Mouse (Mus musculus): ENCODE data around the gene Prok1.

Gene Prok1

DNA sequence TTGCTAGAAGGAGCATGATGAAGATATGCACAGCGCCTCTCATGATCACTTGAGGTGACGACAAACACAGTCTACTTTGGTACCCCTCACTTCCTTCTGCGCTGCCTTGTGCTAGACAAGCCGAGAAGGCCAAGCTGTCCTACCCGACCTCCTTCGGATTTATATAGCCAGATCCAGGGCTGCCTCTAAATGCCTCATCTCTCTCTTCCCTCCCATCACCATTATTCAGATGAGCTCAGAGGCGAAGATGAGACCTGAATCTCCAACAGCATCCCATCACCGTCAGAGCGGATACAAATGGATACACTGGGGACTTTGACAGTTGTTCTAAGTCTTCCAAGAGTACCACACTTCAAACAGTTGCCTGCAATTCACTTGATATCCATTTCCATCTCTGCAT is at the start of gene Prok1:
Gene Prok1 (minus strand): TSS at position 101 of the 400 bp plus-strand sequence.
- no peak for DNase-seq

DNA sequence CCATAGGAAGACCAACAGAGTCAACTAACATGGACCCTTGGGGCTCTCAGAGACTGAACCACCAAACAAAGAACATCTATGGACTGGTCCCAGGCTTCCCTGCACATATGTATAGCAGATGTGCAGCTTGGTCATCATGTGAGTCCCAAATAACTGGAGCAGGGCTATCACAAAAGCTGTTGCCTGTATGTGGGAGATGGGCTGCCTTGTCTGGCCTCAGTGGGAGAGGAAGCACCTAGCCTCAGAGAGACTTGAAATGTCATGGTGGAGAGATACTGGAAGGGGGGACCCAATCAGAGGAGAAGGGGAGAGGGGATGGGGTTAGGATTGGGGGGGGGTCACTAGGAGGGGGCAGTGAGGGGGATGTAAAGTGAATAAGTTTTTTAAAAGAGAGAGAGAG is 47.8 kb upstream of the Prok1 start:
- DNase-seq, result no peak

DNA sequence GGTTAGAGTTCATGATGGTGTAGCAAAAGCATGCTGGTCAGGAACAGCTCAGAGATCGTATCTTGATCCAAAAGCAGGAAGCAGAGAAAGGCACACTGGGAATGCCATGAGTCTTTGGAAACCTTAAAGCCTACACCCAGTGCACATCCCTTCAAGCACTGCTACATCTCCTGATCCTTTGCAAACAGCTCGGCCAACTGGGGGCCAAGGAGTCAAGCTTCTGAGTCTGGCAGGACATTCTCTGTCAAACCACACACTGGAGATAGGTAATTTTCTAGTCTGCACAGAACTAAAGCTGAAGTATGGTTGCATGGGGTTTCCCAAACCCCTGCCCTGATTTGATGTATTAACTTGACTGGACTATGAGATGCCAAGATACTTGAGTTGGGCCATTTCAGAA is 46.6 kb upstream of the Prok1 start:
- DNase-seq, result no peak

DNA sequence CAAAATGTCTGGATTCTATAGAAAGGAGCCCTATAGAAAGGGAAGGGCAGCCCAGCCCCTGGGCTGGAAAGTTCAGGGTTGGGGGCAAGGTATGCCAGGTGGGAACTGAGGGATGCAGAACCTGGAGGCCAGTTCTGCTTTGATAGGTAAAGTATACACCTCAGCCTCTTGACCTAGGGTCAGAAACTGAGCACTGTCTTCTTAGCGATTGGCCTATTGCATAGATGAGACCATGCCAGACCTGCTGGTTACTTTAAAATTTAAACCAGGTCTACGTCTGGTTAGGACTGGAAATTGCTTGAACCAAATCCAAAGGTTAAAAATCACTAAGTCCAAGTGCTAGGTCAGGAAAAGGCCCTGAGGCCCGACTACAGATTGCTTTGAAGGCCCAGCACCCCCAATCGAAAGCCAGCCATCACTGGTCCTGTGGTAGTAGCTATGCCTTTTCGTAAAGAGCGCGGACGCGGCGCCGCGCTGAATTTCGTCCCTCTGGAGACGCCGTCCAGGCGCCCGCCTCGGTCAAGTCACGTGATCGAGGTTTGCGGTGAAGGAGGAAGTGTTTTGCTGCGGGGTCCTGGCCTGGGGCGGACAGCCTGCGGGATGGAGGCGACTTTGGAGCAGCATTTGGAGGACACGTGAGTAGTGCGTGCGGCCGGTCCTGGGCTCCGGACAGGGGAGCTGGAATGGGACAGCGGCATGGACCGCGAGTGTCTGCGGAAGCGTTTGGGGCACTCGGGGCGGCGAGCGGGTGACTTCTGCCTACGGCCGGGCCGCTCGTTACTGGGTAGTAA is 39.2 kb upstream of the Prok1 start, which contains the start of gene Lamtor5:
Gene Lamtor5 (plus strand): TSS at position 380 of the 791 bp plus-strand sequence.
- peak; percentile 92 to 93 for DNase-seq

DNA sequence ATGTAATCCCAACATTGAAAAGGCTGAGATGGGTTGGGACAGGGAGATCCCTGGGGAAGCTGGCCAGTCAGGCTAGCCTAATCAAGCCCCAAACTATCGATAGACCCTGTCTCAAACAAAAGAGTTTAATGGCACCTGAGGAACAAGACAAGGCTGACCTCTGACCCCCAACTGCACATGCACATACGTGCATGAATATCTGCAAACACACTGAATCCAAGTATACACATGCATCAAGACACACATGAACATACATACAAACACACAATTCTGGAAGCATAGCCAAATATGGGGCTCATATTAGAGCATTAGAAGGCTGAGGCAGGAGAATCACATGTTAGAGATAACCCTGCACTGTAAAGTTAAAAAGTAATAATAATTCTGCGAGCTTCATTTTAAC is 37.1 kb upstream of the Prok1 start:
- DNase-seq, result no peak

DNA sequence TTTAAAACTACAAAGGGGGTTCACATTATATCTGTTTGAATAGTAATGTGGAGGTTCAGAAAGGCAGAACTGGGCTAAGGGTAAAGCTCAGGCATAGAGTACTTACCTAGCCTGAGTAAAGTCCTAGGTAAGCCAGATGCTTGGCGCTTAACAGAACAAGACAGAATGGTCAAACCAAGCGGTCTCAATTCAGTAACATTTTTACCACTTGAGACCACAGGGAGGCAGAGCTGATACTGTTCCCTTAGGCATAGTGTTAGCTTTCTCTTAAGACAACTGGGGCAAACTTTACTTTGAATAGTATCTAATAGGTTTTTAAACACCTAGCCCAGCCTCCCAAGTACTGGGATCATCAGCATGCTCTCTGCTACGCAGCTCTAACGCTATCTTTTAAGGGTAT is 36.5 kb upstream of the Prok1 start:
- DNase-seq, result peak in 1 of 2 experiments; percentile 43

DNA sequence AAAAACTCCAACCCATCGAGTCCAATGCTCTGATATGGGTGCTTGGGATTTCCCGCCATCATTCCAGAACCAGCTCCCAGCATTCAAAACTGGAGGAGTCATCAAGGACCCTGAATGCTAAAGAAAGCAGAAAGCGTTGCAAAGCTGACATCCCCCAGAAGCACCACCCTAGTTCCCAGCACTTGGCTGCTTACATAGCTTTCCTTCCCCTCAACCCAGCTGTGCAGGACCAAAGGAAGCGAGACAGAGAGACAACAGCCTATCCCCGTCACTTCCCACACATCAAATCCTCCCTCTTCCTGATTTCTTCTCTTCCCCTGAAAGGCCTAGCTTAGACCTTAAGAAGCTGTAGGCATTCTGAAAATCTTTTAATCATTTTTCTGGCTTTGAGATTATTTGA is 35.8 kb upstream of the Prok1 start:
- no peak for DNase-seq

DNA sequence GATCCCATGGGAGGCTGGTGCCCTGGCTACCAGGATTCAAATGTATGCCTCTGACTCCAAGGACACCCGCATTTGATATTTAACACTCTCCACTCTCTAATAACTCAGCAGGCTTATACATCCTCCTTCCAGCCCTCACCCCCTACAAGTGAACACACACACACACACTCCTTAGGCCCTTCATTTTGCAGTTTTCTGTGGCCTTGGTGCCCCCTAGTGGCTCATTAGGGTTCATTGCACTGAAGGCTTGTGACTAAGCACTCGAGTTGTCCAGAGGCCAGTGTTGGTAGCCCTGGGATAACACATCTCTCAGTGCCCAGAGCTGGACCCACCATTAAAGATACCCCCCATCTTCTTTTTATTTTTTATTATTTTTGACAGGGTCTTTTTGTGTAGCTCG is 34.3 kb upstream of the Prok1 start:
- DNase-seq, result peak; percentile 57 to 69

DNA sequence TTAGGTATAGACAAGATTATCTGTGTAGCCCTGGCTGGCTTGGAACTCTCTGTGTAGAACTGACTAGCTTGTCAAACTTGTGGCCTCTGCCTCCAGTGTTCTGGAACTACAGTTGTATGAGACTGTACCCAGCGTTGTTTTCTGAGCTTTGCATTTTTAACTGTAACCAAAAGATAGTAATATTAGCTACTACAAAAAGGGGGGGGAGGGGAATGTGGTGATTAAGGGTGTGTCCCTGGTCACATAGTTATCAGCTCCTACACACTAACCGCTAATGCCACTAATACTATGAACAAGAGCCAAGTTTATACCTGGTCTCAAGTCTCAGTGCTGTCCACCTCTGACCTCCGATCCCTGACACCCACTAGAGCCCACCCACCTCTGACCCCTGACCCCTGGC is 32.9 kb upstream of the Prok1 start:
- no peak for DNase-seq

DNA sequence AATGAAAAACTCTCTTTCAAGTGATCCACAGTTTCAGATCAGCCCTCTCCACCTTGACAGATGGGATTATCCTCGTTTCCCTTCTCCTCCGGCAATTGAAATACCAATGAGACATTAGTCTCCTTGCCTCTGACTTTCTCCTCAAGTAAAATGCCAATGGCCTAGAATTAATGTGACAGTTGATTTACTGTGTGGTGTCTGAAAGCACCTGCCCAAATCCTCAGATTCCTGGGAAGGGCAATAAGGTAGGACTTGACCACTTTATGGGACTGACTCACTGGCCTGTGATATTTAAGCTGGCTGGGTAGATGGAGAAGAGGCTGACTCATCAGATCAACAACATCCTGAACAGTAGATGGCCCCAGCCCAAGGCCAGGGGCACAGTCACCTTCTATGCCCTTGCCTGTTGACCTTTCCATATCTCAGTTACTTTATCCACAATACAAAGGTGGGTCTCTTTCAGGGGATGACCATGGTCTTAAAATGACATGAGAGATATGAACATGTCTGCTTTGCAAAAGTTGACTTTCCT is 27.4 kb upstream of the Prok1 start:
- no peak for DNase-seq

DNA sequence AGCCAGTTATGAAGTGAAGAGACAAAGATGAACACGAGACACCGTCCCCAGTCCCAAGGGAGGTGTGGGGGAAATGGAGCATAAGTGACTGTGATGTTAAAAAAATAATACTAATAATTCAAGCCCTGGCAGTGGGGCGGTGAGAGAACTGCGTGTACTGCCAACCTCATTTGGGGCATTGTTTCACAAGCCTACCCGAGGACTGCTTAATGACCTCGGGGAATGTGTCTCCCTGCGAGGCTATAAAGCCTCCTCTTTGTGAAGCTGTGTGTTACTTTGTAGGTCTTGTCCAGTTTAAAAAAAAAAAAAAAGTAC is 22.3 kb upstream of the Prok1 start:
- DNase-seq, result peak in 1 of 2 experiments; percentile 28

DNA sequence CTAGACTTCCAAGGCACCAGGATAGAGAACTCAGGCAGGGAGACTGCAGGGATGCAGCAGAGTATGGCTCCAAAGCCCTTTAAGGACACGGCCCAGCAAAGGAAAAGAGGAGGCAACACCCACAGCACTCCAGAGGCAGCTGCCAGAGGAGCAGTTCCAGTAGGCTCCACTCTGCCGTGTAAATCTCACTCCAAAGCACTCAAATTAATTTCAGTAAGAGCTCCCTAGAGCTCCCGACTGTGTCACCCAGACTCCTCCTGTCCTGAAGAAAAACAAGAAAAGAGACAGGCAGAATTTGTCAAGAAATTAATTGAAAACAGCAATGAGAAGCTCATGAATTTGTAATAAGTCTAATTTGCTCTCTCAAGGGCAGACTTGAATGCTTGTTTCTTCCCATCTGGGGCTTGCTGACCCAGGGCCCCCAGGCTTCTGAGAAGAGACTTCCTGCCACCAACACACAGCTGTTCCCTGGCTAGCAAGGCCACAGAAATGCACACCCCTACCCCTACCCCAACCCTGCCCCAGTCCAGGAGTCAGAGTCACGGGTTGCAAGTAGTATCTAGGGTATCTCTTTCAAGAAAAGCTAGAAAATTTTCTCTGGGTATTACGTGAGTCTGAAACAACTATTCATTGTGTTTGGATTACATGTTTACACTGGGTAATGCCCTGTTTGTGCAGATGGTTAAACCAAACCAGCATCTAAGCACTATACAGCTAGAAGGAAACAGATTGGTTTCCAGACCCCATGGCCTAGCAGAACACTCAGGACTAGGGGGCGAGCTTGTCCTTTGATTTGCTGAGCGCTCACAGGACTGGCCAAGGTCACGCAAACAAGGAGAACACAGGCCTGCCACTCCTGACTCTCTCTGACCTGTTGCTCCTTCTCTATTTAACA is 21.7 kb upstream of the Prok1 start:
- DNase-seq, result no peak

DNA sequence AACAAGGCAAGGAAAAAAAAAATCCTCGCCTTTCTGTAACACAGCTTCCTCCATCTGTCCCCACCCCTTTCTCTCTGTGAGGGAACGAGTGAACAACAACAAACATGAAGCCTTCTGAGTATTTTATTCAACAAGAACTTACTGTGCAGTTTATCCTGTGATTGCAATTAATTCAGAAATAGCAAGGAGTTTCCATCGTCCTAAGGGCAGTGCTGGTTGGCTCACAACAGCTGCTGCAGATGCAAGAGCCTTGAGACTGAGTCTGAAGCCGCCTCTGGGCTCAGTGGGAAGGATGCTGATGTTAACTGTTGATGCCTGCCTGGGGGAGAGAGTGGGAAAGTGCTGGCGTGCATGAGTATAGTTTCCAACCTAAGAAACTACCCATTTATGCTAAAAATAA is 18.4 kb upstream of the Prok1 start:
- DNase-seq, result no peak

DNA sequence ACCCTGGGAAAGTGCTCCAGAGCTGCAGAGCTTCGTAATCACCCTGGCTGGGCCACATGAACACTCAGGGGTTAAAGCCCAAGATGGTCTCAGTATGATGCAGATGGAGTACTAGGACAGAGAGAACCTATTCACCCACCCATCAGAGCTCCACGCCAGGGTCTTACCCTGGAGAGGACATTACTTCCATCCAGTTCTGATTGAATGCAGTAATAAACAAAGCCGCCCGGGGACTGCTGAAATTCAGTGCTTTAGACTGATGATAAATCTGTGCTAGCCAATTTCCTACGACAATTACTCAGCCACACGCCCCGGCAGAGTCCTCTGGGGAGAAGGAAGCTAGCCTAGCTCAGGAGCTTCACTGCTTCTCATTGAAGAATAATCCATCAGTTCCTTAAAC is 17.2 kb upstream of the Prok1 start:
- no peak for DNase-seq

DNA sequence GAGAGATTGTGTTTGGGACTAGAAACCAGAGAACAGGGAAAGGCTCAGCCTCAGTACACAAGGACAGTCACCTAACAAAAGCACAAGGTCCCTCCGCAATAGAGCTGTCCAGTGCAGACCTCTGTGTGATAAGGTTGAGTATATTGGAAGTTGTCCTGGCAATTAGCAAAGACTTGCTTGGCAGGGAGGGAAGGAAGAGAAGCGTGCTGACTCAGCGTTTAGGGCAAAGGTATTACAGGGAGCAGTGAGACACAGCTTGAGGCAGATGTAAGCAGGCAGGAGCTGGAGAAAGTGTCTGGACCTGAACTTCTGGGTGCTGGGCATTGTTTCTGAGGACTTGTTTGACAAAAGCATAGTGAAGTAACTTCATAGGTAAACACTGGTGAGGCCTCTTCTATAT is 16.5 kb upstream of the Prok1 start:
- DNase-seq, result no peak

DNA sequence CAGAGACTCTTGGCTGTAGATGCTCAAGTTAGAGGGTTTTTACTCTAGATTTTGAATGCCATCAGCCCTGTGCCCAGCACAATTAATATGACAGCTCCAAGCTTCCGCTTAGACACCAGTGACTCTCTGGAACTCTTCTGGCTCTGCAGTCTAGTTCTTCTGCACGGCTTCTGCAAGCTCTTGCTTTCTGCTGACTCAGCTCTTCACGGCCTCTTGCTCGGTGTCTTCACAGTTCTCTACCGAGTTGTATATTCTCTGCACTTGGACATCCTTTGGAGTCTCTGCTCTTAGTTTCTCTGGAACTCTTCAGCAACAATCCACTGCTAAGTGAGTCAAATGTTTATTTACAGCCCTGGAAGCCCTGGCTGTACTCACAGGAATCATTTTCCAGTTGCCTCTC is 14.4 kb upstream of the Prok1 start:
- no peak for DNase-seq

DNA sequence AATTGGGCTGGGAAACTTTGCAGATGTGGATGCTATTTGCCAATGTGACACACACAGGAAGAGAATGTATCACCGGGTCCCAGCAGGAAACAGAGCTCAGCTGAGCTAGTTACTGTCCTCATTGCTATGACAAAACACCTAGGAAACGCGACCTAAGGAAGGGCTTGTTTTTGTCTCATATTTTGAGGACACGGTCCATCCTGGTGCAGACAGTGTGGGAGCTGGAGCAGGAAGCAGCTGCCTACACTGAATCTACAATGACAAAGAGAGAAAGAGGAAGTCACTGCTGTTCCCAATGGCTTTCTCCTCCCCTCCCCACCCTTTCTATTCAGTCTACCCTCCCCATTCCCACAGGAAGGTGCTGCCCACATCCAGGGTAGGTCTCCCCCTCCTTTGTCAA is 12.5 kb upstream of the Prok1 start:
- peak in 1 of 2 experiments; percentile 24 for DNase-seq

DNA sequence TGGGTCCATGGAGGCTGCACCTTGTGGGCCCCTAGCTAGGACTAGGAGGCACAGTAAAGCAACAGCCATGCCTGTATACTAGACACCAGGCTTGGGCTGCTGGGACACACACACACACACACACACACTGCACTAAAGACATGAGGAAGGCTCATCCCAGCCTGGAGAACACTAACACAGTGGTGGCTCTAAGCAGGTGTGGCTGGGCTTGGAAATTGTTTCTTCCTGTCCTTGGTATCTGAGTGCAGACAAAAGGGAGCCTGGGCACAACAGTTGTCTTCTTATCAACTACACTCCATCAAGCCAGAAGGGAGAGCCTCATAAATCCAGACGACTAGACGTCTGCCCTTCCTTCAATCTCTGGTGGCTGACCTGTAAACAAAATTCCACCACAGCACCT is 10.8 kb upstream of the Prok1 start:
- DNase-seq, result no peak

DNA sequence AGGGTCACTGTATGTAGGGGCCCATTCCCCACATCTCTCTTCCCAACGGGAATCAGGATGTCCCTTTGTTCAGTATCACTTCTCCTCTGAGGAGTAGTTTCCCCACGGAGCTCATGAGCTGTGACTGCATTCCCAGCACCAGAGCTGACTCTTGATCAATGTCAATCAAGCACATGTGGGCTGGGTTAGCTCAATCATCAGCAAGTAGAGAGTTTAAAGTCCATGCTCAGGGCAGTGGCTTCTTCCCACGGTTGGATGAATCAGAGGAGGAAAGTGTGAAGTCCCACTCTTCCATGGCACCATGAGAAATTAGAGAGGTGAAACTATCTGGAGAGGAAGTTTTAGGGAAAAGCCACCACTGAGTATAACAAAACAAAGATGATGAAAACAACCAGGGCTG is 9.5 kb upstream of the Prok1 start:
- peak; percentile 68 to 71 for DNase-seq

DNA sequence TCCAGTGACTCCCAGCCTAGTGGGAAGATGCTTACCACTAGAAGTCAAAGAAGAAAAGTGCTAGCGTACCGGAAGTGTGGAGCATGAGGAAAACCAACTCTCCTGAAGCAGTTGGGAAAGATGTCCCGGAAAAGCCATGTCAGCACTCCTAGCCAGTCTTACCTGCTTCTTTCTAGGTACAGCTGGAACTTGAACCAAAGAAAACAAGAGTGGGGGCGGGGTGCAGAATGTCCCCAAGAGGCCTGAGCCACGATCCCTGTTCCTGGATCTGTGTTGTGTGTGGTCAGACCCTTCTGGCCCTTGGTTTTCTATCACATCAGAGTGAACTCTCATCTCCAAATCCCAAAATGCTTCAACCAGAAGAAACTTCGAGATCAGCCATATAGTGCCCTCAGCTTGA is 7.4 kb upstream of the Prok1 start:
- no peak for DNase-seq

DNA sequence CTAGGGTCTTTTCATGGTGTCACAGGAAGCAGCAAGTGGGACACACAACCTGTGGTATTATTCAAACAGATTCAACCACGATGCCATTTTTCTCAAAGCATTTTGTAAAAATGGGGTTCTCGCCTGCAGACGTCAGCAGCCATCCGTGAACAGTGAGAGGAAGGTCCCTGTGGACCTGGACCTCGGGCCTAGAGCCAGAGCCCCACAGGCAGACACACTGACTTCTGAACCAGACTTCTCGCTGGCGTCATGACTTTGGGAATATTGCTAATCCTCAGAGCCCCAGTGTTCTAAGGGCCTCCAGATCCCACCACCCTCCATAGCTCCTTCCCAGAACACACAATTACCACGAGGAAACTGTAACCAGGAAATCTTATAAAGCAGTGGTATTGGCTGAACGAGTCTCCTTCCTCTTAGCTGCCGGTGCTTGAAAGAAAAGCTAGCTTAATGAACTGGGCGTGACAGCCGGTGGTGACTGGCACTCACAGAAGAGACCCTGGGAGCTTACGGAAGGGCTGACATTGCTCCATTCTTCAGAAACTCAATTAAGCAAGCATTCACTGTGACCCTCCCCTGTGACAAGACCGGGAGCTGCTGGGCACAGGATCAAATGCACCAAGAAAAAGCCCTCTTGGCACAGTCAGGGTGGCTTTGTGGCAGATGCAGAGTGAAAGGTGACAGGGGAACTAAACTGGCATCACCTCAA is 2.0 kb upstream of the Prok1 start:
- DNase-seq, result peak; percentile 28 to 56

DNA sequence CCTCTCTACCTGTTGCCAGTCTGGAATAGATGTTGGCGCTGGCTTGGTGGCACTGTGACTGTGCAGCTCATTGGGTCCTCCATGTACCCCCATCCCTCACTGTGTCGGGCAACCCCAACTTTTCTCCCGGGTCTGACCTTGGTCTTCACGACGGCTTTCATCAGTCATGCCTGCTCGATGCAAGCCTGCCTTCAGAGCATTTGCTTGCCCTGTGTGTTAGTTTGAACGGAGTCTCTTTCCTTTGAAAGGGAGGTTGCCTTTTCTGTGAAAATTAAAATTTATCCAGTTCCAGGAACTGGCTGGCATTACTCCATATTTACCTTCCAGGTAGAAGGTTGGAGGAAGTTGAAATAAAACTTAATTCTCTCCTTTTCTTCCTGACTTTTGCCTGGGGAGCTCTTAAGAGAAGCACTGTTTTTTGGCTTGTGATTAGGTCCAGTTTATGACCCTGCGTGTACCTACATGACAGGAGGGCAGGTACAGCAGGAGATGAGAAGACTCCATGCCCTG is 981 bp downstream of the Prok1 start:
- DNase-seq, result peak; percentile 60 to 63

DNA sequence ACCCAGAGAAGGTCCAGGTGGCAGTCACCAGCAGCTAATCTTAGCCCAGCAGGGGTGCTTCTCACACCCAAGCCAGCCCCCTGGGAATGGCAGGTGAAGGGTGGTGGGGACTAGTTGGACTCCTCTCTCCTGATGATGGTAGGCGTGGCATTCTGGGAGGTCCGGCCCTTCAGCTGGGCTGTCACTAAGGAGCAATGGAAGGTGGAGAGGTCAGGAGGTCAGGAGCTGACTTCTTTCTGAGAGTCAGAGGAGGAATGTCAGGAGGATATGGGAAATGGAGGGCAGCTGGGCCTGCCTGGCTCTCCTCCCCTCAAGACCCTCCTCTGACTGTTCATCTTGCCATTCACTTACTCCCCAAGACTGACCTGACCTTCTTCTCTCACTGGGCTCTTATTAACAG is 1.5 kb downstream of the Prok1 start:
- DNase-seq, result peak in 1 of 2 experiments; percentile 39
